Mouse (Mus musculus) retina, embryonic 14.5 days (tissue): Measurements from ENCODE around the gene Cdyl2.

Experiments
- DNase-seq: peaks from one replicate; pipeline ENCODE4 v3.0.0-alpha.2; 2015; ENCODE audit warnings: low spot score

The Cdyl2 gene

GRCm38 (mm10) chr8:116538763-116539162, 194.0 kb downstream of the Cdyl2 start:
- no peak for DNase-seq

GRCm38 (mm10) chr8:116536786-116537185, 196.0 kb downstream of the Cdyl2 start:
- DNase-seq: no peak

GRCm38 (mm10) chr8:116533081-116533480, 199.7 kb downstream of the Cdyl2 start:
- DNase-seq: no peak

DNA sequence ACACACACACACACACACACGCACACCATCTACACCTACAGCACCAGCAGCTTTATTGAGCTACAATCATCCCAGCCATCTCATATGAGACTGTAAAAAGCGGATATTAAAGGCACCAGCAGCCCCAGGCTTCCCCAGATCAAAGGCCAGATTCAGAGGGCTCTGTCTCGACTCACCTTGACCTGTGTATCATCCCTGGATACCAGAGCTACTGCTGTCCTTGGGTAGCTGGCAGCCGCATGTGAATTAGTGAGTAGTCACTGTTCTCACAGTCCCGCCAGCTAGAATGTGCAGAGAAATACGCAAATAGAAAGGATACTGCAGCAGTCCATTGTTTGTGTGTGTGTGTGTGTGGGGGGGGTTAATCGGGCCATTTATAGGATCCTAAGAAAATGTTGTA, 204.1 kb downstream of the Cdyl2 start:
- DNase-seq: no peak

- no peak for DNase-seq
These were observed 207.9 kb downstream of the Cdyl2 start for GRCm38 (mm10) chr8:116524915-116525314.
